Mouse (Mus musculus) stomach, embryonic 14.5 days (tissue): ENCODE results near the gene Dcst1. TPM values are rescaled to one million over a fixed set of nuclear protein-coding genes. Genes with fewer than 3 reads are reported as not detected.

Experiments used
- ATAC-seq: fragments of 200-750 bp; cut with Nextera tagmentation; 2 replicates; pipeline ENCODE4 v1.8.0; 2017; ENCODE audit warnings: low read depth, moderate TSS enrichment; ENCODE audit not compliant: insufficient number of reproducible peaks, insufficient read depth, low FRiP score
- H3K27ac ChIP-seq: fragments of 300-500 bp; sonication (generic); 2 replicates; pipeline ENCODE4 v1.5.1; 2014; ENCODE audit warnings: mild to moderate bottlenecking, low read length, moderate library complexity, mixed read lengths
- H3K27me3 ChIP-seq: fragments of 300-500 bp; sonication (generic); 2 replicates; pipeline ENCODE4 v1.6.1; 2014; ENCODE audit warnings: low read length, control low read depth, mixed read lengths; ENCODE audit not compliant: control insufficient read depth, insufficient read depth
- H3K36me3 ChIP-seq: fragments of 300-500 bp; sonication (generic); 2 replicates; pipeline ENCODE4 v1.6.1; 2014; ENCODE audit warnings: mild to moderate bottlenecking, control low read depth, low read length, moderate library complexity, mixed read lengths; ENCODE audit not compliant: control insufficient read depth, insufficient read depth
- H3K4me1 ChIP-seq: fragments of 300-500 bp; sonication (generic); 2 replicates; pipeline ENCODE4 v1.6.1; 2014; ENCODE audit warnings: low read length, control low read depth, mixed read lengths; ENCODE audit not compliant: control insufficient read depth, insufficient read depth
- H3K4me2 ChIP-seq: fragments of 300-500 bp; sonication (generic); replicated peaks from 2 replicates; pipeline ENCODE4 v1.6.1; 2014; ENCODE audit warnings: low read depth, low read length, control low read depth
- H3K4me3 ChIP-seq: fragments of 300-500 bp; sonication (generic); 2 replicates; pipeline ENCODE4 v1.5.1; 2014; ENCODE audit warnings: low read depth, low read length, control low read depth
- H3K9ac ChIP-seq: fragments of 300-500 bp; sonication (generic); replicated peaks from 2 replicates; pipeline ENCODE4 v1.6.1; 2014; ENCODE audit warnings: low read depth, mild to moderate bottlenecking, control low read depth, low read length, moderate library complexity, mixed read lengths
- H3K9me3 ChIP-seq: fragments of 300-500 bp; sonication (generic); 2 replicates; pipeline ENCODE4 v1.6.1; 2016; ENCODE audit warnings: low read depth, low read length, control low read depth; ENCODE audit not compliant: control insufficient read depth
- WGBS: fragments of 180-500 bp; shearing (Covaris S2); extraction: QIAGEN DNeasy Blood & Tissue Kit; methylation state at CpG from one replicate; pipeline ENCODE4 v1.1.7; 2014; 5-methylcytosine and 5-hydroxymethylcytosine counted together
- polyA plus RNA-seq: library from polyadenylated mRNA; unstranded; fragments of >200 nt; fragmentation: Nextera tagmentation; extraction: Ambion mirVana; gene quantifications from 2 replicates; pipeline ENCODE4 v1.2.1, GENCODE M21; 2014

Gene Dcst1
- polyA plus RNA-seq, 1 experiment from 2014 or later = 0.55 TPM

DNA sequence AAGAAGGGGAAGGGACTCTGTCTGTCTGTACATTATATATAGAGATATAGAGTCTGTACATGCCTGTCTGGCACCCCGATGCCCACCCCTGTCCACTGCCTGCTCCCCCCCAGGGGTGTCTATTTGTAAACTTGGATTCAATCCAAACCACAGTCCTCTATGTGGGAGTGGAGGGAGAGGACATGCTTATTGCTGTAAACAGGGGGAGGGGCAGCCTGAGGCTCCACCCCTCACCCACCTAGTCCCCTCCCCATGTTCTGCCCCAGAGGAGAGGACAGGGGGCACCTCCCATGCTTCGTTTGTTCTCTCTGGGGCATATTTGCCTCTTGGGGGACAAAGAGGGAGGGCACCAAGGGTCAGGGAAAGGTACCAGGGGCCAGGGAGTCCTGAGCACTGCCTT, 50.3 kb downstream of the Dcst1 start:
- no peaks in the 10 kb centered on the region for H3K36me3 ChIP-seq
- no peaks in the 10 kb centered on the region for H3K9me3 ChIP-seq
- H3K4me3 ChIP-seq = peak overlapping the region; percentile 29; the same call in 1 of the 2 replicates
- no peak for ATAC-seq
- H3K27me3 ChIP-seq = peaks cover 11% of the 10 kb centered on the region; the same call in 1 of the 2 replicates
- H3K4me2 ChIP-seq = peak overlapping the region; percentile 69
- H3K4me1 ChIP-seq = peaks cover 35% of the 10 kb centered on the region
- no peak overlapping the region for H3K27ac ChIP-seq
- WGBS = 44% methylated on average over 2 of the region's 2 CpGs
- H3K9ac ChIP-seq = no peak overlapping the region

DNA sequence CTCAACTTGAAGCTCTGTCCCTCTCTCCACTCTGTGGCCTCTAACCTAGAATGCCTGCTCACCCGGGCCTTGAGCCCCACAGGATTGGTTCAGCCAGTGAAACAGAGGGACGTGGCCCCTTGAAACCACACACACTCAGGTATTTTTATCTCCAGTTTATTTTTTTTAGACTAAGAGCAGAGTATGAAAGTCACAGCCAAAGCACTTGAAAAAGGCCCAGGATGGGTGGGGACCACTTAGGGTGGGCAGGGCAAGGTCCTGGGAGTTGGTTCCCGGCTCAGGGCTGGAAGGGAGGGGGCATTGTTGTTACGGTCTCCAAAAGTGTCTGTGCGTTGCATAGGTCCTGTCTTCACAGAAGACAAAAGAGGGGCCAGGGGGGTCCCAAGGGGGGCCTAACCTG, 50.7 kb downstream of the Dcst1 start:
- no peaks in the 10 kb centered on the region for H3K9me3 ChIP-seq
- ATAC-seq = no peak
- H3K4me3 ChIP-seq = no peak overlapping the region
- H3K4me2 ChIP-seq = no peak overlapping the region
- H3K9ac ChIP-seq = no peak overlapping the region
- WGBS = 54% methylated on average over 5 of the region's 5 CpGs
- no peaks in the 10 kb centered on the region for H3K36me3 ChIP-seq
- peaks cover 11% of the 10 kb centered on the region; the same call in 1 of the 2 replicates for H3K27me3 ChIP-seq
- H3K27ac ChIP-seq = no peak overlapping the region
- peaks cover 30% of the 10 kb centered on the region for H3K4me1 ChIP-seq

DNA sequence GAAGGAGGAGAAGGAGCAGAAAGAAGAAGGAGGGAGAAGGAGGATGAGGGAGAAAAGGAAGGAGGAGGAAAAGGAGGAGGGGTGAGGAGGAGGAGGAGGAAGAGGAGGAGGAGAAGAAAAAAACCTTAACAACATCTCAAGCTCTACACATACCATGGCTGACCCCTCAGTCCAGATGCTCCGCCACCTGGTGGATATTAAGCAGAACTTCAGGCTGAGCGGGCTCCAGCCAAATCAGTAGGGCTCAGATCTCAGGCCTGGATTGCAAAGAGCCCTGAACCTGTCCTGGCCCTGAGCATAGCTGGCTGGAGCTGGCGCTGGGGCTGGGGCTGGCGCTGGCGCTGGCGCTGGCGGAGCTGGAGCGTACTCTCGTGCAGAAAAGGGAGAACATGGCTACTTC, 57.0 kb downstream of the Dcst1 start:
- WGBS = 3% methylated on average over 9 of the region's 9 CpGs
- Histone ChIP-seq H3K4me3 (no peak overlapping the region), H3K4me2 (no peak overlapping the region), H3K9me3 (no peaks in the 10 kb centered on the region), H3K4me1 (no peaks in the 10 kb centered on the region), H3K36me3 (no peaks in the 10 kb centered on the region), H3K27ac (no peak overlapping the region), H3K27me3 (no peaks in the 10 kb centered on the region), H3K9ac (no peak overlapping the region)
- peak; percentile 74 for ATAC-seq

DNA sequence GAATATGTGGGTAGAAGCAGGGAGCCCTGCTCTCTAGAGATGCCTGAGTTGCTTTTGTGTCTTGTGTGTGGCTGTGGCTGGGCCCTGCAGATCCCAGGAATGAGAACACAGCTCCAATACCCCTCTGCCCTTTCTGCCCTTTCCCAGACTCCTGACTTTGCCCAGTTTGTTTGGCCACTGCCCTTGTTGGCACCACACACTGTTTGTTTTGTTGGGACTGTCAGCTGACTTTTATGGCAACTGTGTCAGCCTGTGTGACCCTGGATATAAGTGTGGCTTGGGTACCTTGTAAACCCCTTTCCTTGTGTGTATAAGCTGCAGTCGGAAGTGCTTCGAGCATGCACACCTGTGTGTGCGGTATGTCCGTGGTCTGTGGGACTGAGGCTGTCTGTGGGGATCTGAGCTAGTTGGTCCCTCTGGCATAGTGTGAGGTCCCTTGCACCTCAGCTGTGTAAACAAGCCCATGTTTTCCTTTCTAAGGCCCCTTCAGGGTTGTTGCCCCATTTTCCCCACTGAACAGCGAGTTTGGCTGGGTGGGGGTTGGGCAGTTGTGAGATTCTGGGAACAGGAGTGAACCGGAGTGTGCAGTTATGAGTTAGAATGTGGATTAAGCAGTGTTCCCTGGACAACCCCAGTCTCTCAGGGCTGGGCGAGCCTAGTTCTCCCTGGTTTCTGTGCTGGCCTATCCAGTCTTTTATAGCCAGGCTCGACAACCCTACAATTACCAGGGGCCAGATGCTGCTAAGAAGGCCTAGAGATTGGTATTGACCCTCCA, 59.3 kb downstream of the Dcst1 start:
- H3K36me3 ChIP-seq = no peaks in the 10 kb centered on the region
- no peak overlapping the region for H3K9ac ChIP-seq
- H3K4me3 ChIP-seq = no peak overlapping the region
- H3K27me3 ChIP-seq = no peaks in the 10 kb centered on the region
- no peaks in the 10 kb centered on the region for H3K4me1 ChIP-seq
- ATAC-seq = no peak
- no peak overlapping the region for H3K27ac ChIP-seq
- no peak overlapping the region for H3K4me2 ChIP-seq
- 62% methylated on average over 8 of the region's 8 CpGs for WGBS
- H3K9me3 ChIP-seq = no peaks in the 10 kb centered on the region

DNA sequence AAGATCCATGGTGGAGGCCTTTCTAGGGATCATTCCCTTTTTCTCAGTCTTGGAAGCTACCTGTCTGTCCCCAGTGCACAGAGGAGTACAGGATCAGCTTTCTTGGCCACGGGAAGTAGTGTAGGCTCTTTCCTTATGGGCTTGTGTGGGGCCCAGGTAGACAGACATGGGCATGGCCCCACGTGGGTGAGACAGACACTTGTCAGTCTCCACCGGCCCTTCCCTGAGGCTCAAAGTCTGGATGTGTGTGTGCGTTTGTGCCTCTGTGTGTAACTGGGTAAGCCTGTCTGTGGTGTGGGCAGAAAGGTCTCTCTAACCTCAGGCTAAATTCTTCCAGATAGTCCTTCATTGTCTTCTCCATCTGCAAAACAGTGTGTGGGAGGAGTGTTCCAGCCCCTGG, 59.9 kb downstream of the Dcst1 start:
- Histone ChIP-seq H3K4me3 (no peak overlapping the region), H3K9ac (no peak overlapping the region), H3K4me2 (no peak overlapping the region), H3K36me3 (no peaks in the 10 kb centered on the region), H3K27me3 (no peaks in the 10 kb centered on the region), H3K4me1 (no peaks in the 10 kb centered on the region), H3K27ac (no peak overlapping the region), H3K9me3 (no peaks in the 10 kb centered on the region)
- ATAC-seq = no peak
- WGBS = 75% methylated on average over 4 of the region's 4 CpGs

DNA sequence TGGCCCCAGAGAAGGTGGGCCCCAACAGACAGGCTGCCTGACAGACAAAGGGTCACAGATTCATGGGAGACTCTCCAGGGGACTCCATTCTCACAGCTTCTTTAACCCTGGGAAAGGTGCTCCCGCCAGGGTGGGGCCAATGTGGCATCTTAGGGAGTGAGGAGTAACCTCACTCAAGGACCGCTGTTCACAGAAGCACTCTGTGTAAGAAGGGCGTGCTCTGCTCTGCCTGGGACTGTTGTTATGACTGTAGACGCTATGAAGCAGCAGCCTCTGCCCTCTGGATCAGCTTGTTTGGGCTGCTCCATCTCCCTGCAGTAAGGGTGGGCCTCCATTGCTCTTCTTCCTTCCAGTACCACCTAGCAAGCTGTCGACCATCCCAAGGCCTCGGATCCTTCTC, 60.6 kb downstream of the Dcst1 start:
- 57% methylated on average over 6 of the region's 6 CpGs for WGBS
- Histone ChIP-seq H3K9me3 (no peaks in the 10 kb centered on the region), H3K27me3 (no peaks in the 10 kb centered on the region), H3K4me1 (no peaks in the 10 kb centered on the region; the same call in 1 of the 2 replicates), H3K36me3 (no peaks in the 10 kb centered on the region), H3K27ac (no peak overlapping the region), H3K4me2 (no peak overlapping the region), H3K4me3 (no peak overlapping the region), H3K9ac (no peak overlapping the region)
- ATAC-seq = no peak

DNA sequence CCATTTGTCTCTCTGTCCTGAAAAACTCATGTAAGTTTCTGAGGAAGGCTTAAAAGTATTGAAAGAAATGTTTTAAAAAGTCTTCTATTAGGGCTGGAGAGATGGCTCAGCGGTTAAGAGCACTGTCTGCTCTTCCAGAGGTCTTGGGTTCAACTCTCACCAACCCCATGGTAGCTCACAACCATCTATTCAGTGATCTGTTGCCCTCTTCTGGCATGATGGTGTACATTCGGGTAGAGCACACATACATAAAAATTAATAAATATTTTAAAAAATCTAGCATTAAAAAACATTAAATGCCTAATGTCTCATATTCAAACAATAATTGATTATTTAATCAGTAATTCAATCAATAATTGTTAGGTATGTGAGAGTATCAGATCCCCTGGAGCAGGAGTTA, 64.5 kb downstream of the Dcst1 start:
- Histone ChIP-seq H3K4me3 (no peak overlapping the region), H3K9me3 (no peaks in the 10 kb centered on the region), H3K9ac (no peak overlapping the region), H3K27ac (no peak overlapping the region), H3K4me2 (no peak overlapping the region), H3K27me3 (no peaks in the 10 kb centered on the region), H3K4me1 (no peaks in the 10 kb centered on the region; the same call in 1 of the 2 replicates), H3K36me3 (no peaks in the 10 kb centered on the region)
- 68% methylated on average over 2 of the region's 2 CpGs for WGBS
- no peak for ATAC-seq
